Mouse (Mus musculus): ENCODE results near the gene Gm10031. TPM values are rescaled to one million over a fixed set of nuclear protein-coding genes. Genes with fewer than 3 reads are reported as not detected.
"Not testable (repeated sequence)": the region's sequence is repeated elsewhere in the genome, so short reads cannot be mapped to it uniquely, and the experiment has no call there.

The Gm10031 gene
- total RNA-seq (2014; rRNA removed) (23.7 and 29.5 TPM in 2 replicates), polyA plus RNA-seq (2015; fragmentation: Nextera tagmentation; extraction: Ambion mirVana) (0.53 and 0.54 TPM in 2 replicates)

DNA sequence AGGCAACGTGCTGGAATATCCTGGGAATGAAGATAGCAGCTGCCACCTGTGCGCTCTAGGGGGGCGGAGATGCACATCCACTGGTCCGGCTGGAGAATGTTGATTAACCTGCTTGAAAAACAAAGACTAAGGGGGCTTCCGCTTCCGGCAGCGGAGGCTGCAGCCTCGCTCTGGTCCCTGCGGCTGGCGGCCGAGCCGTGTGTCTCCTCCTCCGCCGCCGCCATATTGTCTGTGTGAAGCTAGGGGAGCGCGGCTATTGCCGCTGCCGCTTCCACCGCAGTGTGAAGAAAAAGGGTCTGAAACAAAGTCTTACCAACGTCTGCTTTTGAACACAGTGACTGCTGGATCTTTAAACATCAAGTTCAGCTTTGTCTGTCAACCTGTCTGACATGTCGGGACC, at the start of gene Gm10031:
TSS of gene Gm10031 (plus strand) at position 171 of the 400 bp plus-strand sequence.
- ATAC-seq (ENCODE audit: low FRiP score): 0 out of 2 replicates have a peak, but pooled peaks have one; percentile 56
- not testable (repeated sequence) for H3K27me3 ChIP-seq (ENCODE audit: insufficient read depth, low read length); H3K27ac ChIP-seq (ENCODE audit: low read depth, low read length); H3K36me3 ChIP-seq (ENCODE audit: insufficient read depth, low read length); H3K4me2 ChIP-seq (ENCODE audit: low read depth, low read length, poor library complexity, severe bottlenecking); DNase-seq (ENCODE audit: low spot score); H3K9ac ChIP-seq (replicated peaks; ENCODE audit: low read length, poor library complexity, severe bottlenecking); H3K4me1 ChIP-seq (ENCODE audit: insufficient read depth, low read length); H3K9me3 ChIP-seq (ENCODE audit: low read length); H3K4me3 ChIP-seq (ENCODE audit: low read depth, low read length)
- WGBS: 94% methylated on average over 21 of the region's 22 CpGs

DNA sequence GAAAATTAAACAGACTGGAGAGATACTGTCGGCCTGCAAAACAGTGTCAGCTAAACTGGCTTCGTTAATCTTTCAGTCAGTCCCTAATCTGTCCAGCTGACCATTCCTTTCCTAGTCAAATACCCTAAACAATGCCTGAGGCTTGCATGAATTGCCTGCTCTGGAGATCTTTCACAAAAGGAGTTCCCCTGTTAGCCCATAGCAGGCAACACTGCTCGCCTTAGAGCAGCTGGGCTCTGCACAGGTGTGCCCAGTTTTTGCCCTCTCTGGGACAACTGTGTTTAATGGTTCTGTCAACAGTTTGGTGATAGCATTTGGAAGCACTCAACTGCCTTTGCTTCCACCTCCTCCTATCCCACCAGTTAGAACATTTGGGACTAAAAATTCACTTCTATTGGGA, 49.0 kb upstream of the Gm10031 start:
- no peak overlapping the region for H3K9ac ChIP-seq (replicated peaks; ENCODE audit: low read length, poor library complexity, severe bottlenecking)
- no peak for TF ChIP-seq CTCF (IDR thresholded peaks at IDR 0.05)
- H3K4me1 ChIP-seq (ENCODE audit: insufficient read depth, low read length): 0 out of 2 replicates have a peak, but pooled peaks cover 3% of the 10 kb centered on the region
- H3K36me3 ChIP-seq (ENCODE audit: insufficient read depth, low read length): no peaks in the 10 kb centered on the region
- ATAC-seq (ENCODE audit: low FRiP score): no peak
- DNase-seq (ENCODE audit: low spot score): no peak
- H3K27ac ChIP-seq (ENCODE audit: low read depth, low read length): no peak overlapping the region
- no peak overlapping the region for H3K4me3 ChIP-seq (ENCODE audit: low read depth, low read length)
- no peaks in the 10 kb centered on the region for H3K27me3 ChIP-seq (ENCODE audit: insufficient read depth, low read length)
- WGBS: 21% methylated on average over 3 of the region's 3 CpGs
- H3K9me3 ChIP-seq (ENCODE audit: low read length): no peaks in the 10 kb centered on the region
- H3K4me2 ChIP-seq (ENCODE audit: low read depth, low read length, poor library complexity, severe bottlenecking): no peak overlapping the region

DNA sequence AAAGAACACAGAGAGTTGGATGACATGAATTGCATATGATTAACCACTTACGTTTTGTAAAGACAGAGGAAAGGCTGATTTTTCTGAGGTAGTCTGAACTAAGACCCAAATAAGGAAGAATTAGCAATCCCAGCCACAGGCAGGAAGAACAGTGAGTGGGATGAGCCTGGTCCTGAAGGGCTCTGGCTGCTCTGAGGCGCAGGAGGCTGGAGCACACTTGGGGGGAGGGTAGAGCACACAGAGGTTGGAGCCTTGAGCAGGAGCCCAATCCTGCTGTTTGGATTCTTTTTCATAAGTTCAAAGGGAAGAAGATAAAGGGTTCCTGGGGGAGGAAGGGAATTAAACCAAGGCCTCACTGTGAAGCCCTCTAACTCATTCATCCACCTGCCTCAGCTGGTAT, 47.8 kb upstream of the Gm10031 start:
- Histone ChIP-seq H3K36me3 (ENCODE audit: insufficient read depth, low read length) (no peaks in the 10 kb centered on the region), H3K4me3 (ENCODE audit: low read depth, low read length) (no peak overlapping the region), H3K9me3 (ENCODE audit: low read length) (no peaks in the 10 kb centered on the region), H3K4me1 (ENCODE audit: insufficient read depth, low read length) (0 out of 2 replicates have a peak, but pooled peaks cover 3% of the 10 kb centered on the region), H3K27ac (ENCODE audit: low read depth, low read length) (no peak overlapping the region), H3K27me3 (ENCODE audit: insufficient read depth, low read length) (no peaks in the 10 kb centered on the region), H3K9ac (replicated peaks; ENCODE audit: low read length, poor library complexity, severe bottlenecking) (no peak overlapping the region), H3K4me2 (ENCODE audit: low read depth, low read length, poor library complexity, severe bottlenecking) (no peak overlapping the region)
- 27% methylated on average over 2 of the region's 2 CpGs for WGBS
- DNase-seq (ENCODE audit: low spot score) (no peak), ATAC-seq (ENCODE audit: low FRiP score) (no peak)
- TF ChIP-seq CTCF (IDR thresholded peaks at IDR 0.05): no peak

DNA sequence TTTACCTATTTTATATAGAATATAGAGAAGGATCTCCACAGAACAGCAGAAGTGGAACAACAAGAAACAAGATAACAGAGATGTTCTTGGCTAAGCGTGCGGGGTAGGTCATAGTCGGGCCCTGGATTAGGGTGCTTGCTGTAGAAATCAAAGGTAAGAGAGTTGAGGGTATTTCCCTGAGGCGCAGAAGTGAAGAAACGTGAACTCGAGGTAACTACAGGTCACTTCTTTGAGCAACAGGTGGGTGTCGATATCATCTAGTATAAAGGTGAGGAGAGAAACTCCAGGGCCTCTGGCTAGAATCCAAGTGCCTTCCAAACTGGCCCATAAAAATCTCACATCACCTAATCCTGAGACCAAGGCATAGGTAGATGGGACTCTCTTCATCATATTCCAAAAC, 47.3 kb upstream of the Gm10031 start:
- Histone ChIP-seq H3K36me3 (ENCODE audit: insufficient read depth, low read length) (no peaks in the 10 kb centered on the region), H3K9me3 (ENCODE audit: low read length) (no peaks in the 10 kb centered on the region), H3K4me1 (ENCODE audit: insufficient read depth, low read length) (0 out of 2 replicates have a peak, but pooled peaks cover 3% of the 10 kb centered on the region), H3K9ac (replicated peaks; ENCODE audit: low read length, poor library complexity, severe bottlenecking) (no peak overlapping the region), H3K27ac (ENCODE audit: low read depth, low read length) (no peak overlapping the region), H3K4me3 (ENCODE audit: low read depth, low read length) (no peak overlapping the region), H3K27me3 (ENCODE audit: insufficient read depth, low read length) (no peaks in the 10 kb centered on the region), H3K4me2 (ENCODE audit: low read depth, low read length, poor library complexity, severe bottlenecking) (no peak overlapping the region)
- no peak for TF ChIP-seq CTCF (IDR thresholded peaks at IDR 0.05)
- DNase-seq (ENCODE audit: low spot score): no peak
- ATAC-seq (ENCODE audit: low FRiP score): no peak
- 40% methylated on average over 7 of the region's 7 CpGs for WGBS

DNA sequence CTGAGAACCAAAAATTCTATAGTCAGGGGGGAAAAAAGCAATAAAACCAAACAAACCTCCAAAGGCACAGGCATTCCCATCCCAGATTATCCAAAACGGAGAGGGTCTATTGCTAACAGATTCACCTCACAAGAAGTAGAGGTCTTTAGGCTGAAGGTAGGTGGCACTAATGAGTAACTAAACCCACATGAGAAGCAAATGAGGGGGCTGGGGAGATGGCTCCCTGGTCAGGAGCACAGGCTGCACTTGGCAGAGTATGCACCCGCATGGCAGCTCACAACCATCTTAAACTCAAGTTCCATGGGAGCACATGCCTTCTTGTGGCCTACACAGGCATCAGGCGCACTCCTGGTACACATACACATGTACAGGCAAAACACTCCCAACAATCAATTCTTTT, 42.0 kb upstream of the Gm10031 start:
- ATAC-seq (ENCODE audit: low FRiP score) (no peak), DNase-seq (ENCODE audit: low spot score) (no peak)
- no peak overlapping the region for H3K9ac ChIP-seq (replicated peaks; ENCODE audit: low read length, poor library complexity, severe bottlenecking)
- no peak for TF ChIP-seq CTCF (IDR thresholded peaks at IDR 0.05)
- 92% methylated on average over 3 of the region's 3 CpGs for WGBS
- H3K4me3 ChIP-seq (ENCODE audit: low read depth, low read length): no peak overlapping the region
- no peak overlapping the region for H3K4me2 ChIP-seq (ENCODE audit: low read depth, low read length, poor library complexity, severe bottlenecking)
- no peak overlapping the region for H3K27ac ChIP-seq (ENCODE audit: low read depth, low read length)
- H3K4me1 ChIP-seq (ENCODE audit: insufficient read depth, low read length): no peaks in the 10 kb centered on the region
- no peaks in the 10 kb centered on the region for H3K9me3 ChIP-seq (ENCODE audit: low read length)
- H3K27me3 ChIP-seq (ENCODE audit: insufficient read depth, low read length): no peaks in the 10 kb centered on the region
- H3K36me3 ChIP-seq (ENCODE audit: insufficient read depth, low read length): no peaks in the 10 kb centered on the region

DNA sequence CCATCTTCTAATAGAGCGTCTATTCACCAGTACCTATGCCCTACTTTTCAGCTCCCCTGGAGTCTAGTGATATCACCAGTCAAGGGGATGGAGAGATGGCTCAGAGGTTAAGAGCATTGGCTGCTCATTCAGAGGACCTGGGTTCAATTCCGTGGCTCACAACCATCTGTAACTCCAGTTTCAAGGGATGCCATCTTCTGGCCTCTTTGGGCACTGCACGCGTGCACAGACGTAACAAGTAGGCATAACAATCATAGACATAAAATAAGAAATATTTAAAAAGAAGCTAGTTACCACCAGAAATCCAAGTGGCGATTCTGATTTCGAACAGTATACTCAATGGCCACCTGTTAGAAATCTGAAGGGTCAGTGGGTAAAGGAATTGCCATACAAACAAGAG, 36.3 kb upstream of the Gm10031 start:
- no peaks in the 10 kb centered on the region for H3K36me3 ChIP-seq (ENCODE audit: insufficient read depth, low read length)
- no peak overlapping the region for H3K4me2 ChIP-seq (ENCODE audit: low read depth, low read length, poor library complexity, severe bottlenecking)
- no peak for TF ChIP-seq CTCF (IDR thresholded peaks at IDR 0.05)
- no peaks in the 10 kb centered on the region for H3K27me3 ChIP-seq (ENCODE audit: insufficient read depth, low read length)
- WGBS: 94% methylated on average over 7 of the region's 7 CpGs
- no peaks in the 10 kb centered on the region for H3K4me1 ChIP-seq (ENCODE audit: insufficient read depth, low read length)
- H3K9ac ChIP-seq (replicated peaks; ENCODE audit: low read length, poor library complexity, severe bottlenecking): no peak overlapping the region
- no peak for ATAC-seq (ENCODE audit: low FRiP score)
- H3K27ac ChIP-seq (ENCODE audit: low read depth, low read length): no peak overlapping the region
- H3K4me3 ChIP-seq (ENCODE audit: low read depth, low read length): no peak overlapping the region
- H3K9me3 ChIP-seq (ENCODE audit: low read length): no peaks in the 10 kb centered on the region
- DNase-seq (ENCODE audit: low spot score): no peak

All from midbrain, postnatal 0 days (tissue).